Mouse (Mus musculus) spleen, postnatal 14 days (tissue): Measurements from ENCODE around the gene Nadk2.

ENCODE experiments used
- DNase-seq, 2 experiments: peaks; one replicate each; pipeline ENCODE4 v3.0.0; 2021 to 2022; ENCODE audit warnings: low spot score in 2 of 2

The Nadk2 gene

GRCm38 (mm10) chr15:9130772-9131498 lies 59.9 kb downstream of the Nadk2 start:
- DNase-seq: no peak

- DNase-seq: no peak
Measured at GRCm38 (mm10) chr15:9131499-9131888, 60.4 kb downstream of the Nadk2 start.

GRCm38 (mm10) chr15:9132693-9133443 lies 61.8 kb downstream of the Nadk2 start:
- no peak for DNase-seq

- DNase-seq: no peak
Measured at GRCm38 (mm10) chr15:9134891-9135507, 63.9 kb downstream of the Nadk2 start.

GRCm38 (mm10) chr15:9139447-9139846 lies 68.4 kb downstream of the Nadk2 start:
- DNase-seq: no peak

- DNase-seq: peak; percentile 89 to 92
Measured at GRCm38 (mm10) chr15:9140252-9140680, 69.2 kb downstream of the Nadk2 start, which contains the start of gene Lmbrd2. Gene Lmbrd2 (plus strand): TSS chr15:9140550.

GRCm38 (mm10) chr15:9140684-9141171 lies 69.7 kb downstream of the Nadk2 start:
- peak in 1 of 2 experiments; percentile 21 for DNase-seq

GRCm38 (mm10) chr15:9155325-9155724 lies 84.3 kb downstream of the Nadk2 start, which contains the start of gene Skp2:
Gene Skp2 (minus strand): TSS chr15:9155425.
- no peak for DNase-seq
